Mouse (Mus musculus): ENCODE data around the gene Dtx3. TPM values are rescaled to one million over a fixed set of nuclear protein-coding genes. Genes with fewer than 3 reads are reported as not detected.
"Not testable (repeated sequence)": the region's sequence is repeated elsewhere in the genome, so short reads cannot be mapped to it uniquely, and the experiment has no call there.

The Dtx3 gene
- polyA plus RNA-seq, 1 experiment from 2014 or later: 122 TPM

- DNase-seq (ENCODE audit: low spot score): no peak
- Histone ChIP-seq H3K36me3 (no peaks in the 10 kb centered on the region), H3K27me3 (ENCODE audit: low read depth, poor library complexity, severe bottlenecking) (no peaks in the 10 kb centered on the region), H3K9me3 (replicated peaks) (no peaks in the 10 kb centered on the region), H3K4me3 (no peak overlapping the region), H3K27ac (no peak overlapping the region), H3K4me1 (no peaks in the 10 kb centered on the region)
- 95% methylated on average over 7 of the region's 7 CpGs for WGBS
These were observed 42.2 kb downstream of the Dtx3 start for GRCm38 (mm10) chr10:127153323-127153722.

GRCm38 (mm10) chr10:127152556-127152955 is 43.0 kb downstream of the Dtx3 start:
- H3K27me3 ChIP-seq (ENCODE audit: low read depth, poor library complexity, severe bottlenecking); DNase-seq (ENCODE audit: low spot score); H3K27ac ChIP-seq; H3K36me3 ChIP-seq; H3K4me1 ChIP-seq; H3K9me3 ChIP-seq (replicated peaks); H3K4me3 ChIP-seq: not testable (repeated sequence)
- 89% methylated on average over 10 of the region's 10 CpGs for WGBS

- not testable (repeated sequence) for DNase-seq (ENCODE audit: low spot score); H3K9me3 ChIP-seq (replicated peaks); H3K27me3 ChIP-seq (ENCODE audit: low read depth, poor library complexity, severe bottlenecking); H3K4me3 ChIP-seq; H3K27ac ChIP-seq; H3K36me3 ChIP-seq; H3K4me1 ChIP-seq
- WGBS: 88% methylated on average over 3 of the region's 3 CpGs
These were observed 44.3 kb downstream of the Dtx3 start for GRCm38 (mm10) chr10:127151233-127151632.

- Histone ChIP-seq H3K36me3 (no peaks in the 10 kb centered on the region), H3K27ac (no peak overlapping the region), H3K27me3 (ENCODE audit: low read depth, poor library complexity, severe bottlenecking) (no peaks in the 10 kb centered on the region), H3K9me3 (replicated peaks) (no peaks in the 10 kb centered on the region), H3K4me3 (no peak overlapping the region), H3K4me1 (no peaks in the 10 kb centered on the region)
- no peak for DNase-seq (ENCODE audit: low spot score)
- 85% methylated on average over 4 of the region's 4 CpGs for WGBS
These were observed 45.1 kb downstream of the Dtx3 start for GRCm38 (mm10) chr10:127150471-127150872.

GRCm38 (mm10) chr10:127147135-127147534 is 48.4 kb downstream of the Dtx3 start:
- H3K27ac ChIP-seq: no peak overlapping the region
- WGBS: 87% methylated on average over 6 of the region's 6 CpGs
- no peaks in the 10 kb centered on the region for H3K36me3 ChIP-seq
- 0 out of 2 replicates have a peak, but pooled peaks cover 3% of the 10 kb centered on the region for H3K4me1 ChIP-seq
- no peaks in the 10 kb centered on the region for H3K9me3 ChIP-seq (replicated peaks)
- DNase-seq (ENCODE audit: low spot score): no peak
- no peak overlapping the region for H3K4me3 ChIP-seq
- no peaks in the 10 kb centered on the region for H3K27me3 ChIP-seq (ENCODE audit: low read depth, poor library complexity, severe bottlenecking)

GRCm38 (mm10) chr10:127145303-127145702 is 50.2 kb downstream of the Dtx3 start:
- no peak overlapping the region for H3K4me3 ChIP-seq
- DNase-seq (ENCODE audit: low spot score): no peak
- 86% methylated on average over 5 of the region's 5 CpGs for WGBS

GRCm38 (mm10) chr10:127144536-127144935 is 51.0 kb downstream of the Dtx3 start:
- Histone ChIP-seq H3K4me3 (no peak overlapping the region), H3K36me3 (no peaks in the 10 kb centered on the region), H3K27ac (no peak overlapping the region), H3K9me3 (replicated peaks) (no peaks in the 10 kb centered on the region), H3K4me1 (0 out of 2 replicates have a peak, but pooled peaks cover 3% of the 10 kb centered on the region), H3K27me3 (ENCODE audit: low read depth, poor library complexity, severe bottlenecking) (no peaks in the 10 kb centered on the region)
- DNase-seq (ENCODE audit: low spot score): no peak
- 96% methylated on average over 7 of the region's 7 CpGs for WGBS

More at GRCm38 (mm10) chr10:127145303-127145702, 50.2 kb downstream of the Dtx3 start:
- H3K36me3 ChIP-seq: no peaks in the 10 kb centered on the region
- 0 out of 2 replicates have a peak, but pooled peaks cover 3% of the 10 kb centered on the region for H3K4me1 ChIP-seq
- H3K27me3 ChIP-seq (ENCODE audit: low read depth, poor library complexity, severe bottlenecking): no peaks in the 10 kb centered on the region
- H3K27ac ChIP-seq: no peak overlapping the region
- no peaks in the 10 kb centered on the region for H3K9me3 ChIP-seq (replicated peaks)

- Histone ChIP-seq H3K36me3 (no peaks in the 10 kb centered on the region), H3K4me1 (0 out of 2 replicates have a peak, but pooled peaks cover 3% of the 10 kb centered on the region), H3K4me3 (no peak overlapping the region), H3K9me3 (replicated peaks) (no peaks in the 10 kb centered on the region), H3K27me3 (ENCODE audit: low read depth, poor library complexity, severe bottlenecking) (no peaks in the 10 kb centered on the region), H3K27ac (no peak overlapping the region)
- DNase-seq (ENCODE audit: low spot score): no peak
- 88% methylated on average over 8 of the region's 8 CpGs for WGBS
These were observed 52.3 kb downstream of the Dtx3 start for GRCm38 (mm10) chr10:127143228-127143627.

- Histone ChIP-seq H3K9me3 (replicated peaks) (no peaks in the 10 kb centered on the region), H3K4me1 (0 out of 2 replicates have a peak, but pooled peaks cover 3% of the 10 kb centered on the region), H3K36me3 (no peaks in the 10 kb centered on the region), H3K27ac (no peak overlapping the region), H3K4me3 (no peak overlapping the region), H3K27me3 (ENCODE audit: low read depth, poor library complexity, severe bottlenecking) (no peaks in the 10 kb centered on the region)
- no peak for DNase-seq (ENCODE audit: low spot score)
- 87% methylated on average over 8 of the region's 8 CpGs for WGBS
These were observed 54.0 kb downstream of the Dtx3 start for GRCm38 (mm10) chr10:127141500-127141899.

GRCm38 (mm10) chr10:127140971-127141370 is 54.6 kb downstream of the Dtx3 start:
- DNase-seq (ENCODE audit: low spot score): no peak

More at GRCm38 (mm10) chr10:127140971-127141370, 54.6 kb downstream of the Dtx3 start:
- Histone ChIP-seq H3K9me3 (replicated peaks) (no peaks in the 10 kb centered on the region), H3K4me1 (0 out of 2 replicates have a peak, but pooled peaks cover 3% of the 10 kb centered on the region), H3K27me3 (ENCODE audit: low read depth, poor library complexity, severe bottlenecking) (no peaks in the 10 kb centered on the region), H3K4me3 (no peak overlapping the region), H3K36me3 (no peaks in the 10 kb centered on the region), H3K27ac (no peak overlapping the region)
- WGBS: 89% methylated on average over 11 of the region's 11 CpGs

Other genes starting within 250 kb of the Dtx3 start
- gene Ctdsp2, start 217.0 kb downstream of the Dtx3 start, polyA plus RNA-seq (2016; fragmentation: Nextera tagmentation; extraction: Ambion mirVana): 45.9 and 59.0 TPM in 2 replicates
- gene Avil, start 195.0 kb downstream of the Dtx3 start, polyA plus RNA-seq (2016; fragmentation: Nextera tagmentation; extraction: Ambion mirVana): 0.05 and 0.06 TPM in 2 replicates
- gene Tsfm, start 164.9 kb downstream of the Dtx3 start, polyA plus RNA-seq (2016; fragmentation: Nextera tagmentation; extraction: Ambion mirVana): 109 and 114 TPM in 2 replicates
- gene Mettl1, start 154.3 kb downstream of the Dtx3 start, polyA plus RNA-seq (2016; fragmentation: Nextera tagmentation; extraction: Ambion mirVana): 60.2 and 64.6 TPM in 2 replicates
- 0.33 and 0.34 TPM in 2 replicates for gene Eef1akmt3, start 154.2 kb downstream of the Dtx3 start, polyA plus RNA-seq (2016; fragmentation: Nextera tagmentation; extraction: Ambion mirVana)
- gene Cyp27b1, start 147.5 kb downstream of the Dtx3 start, polyA plus RNA-seq (2016; fragmentation: Nextera tagmentation; extraction: Ambion mirVana): 0.11 and 0.24 TPM in 2 replicates
- gene March9, start 135.5 kb downstream of the Dtx3 start, polyA plus RNA-seq (2016; fragmentation: Nextera tagmentation; extraction: Ambion mirVana): 0.33 and 0.79 TPM in 2 replicates
- gene Cdk4, start 132.2 kb downstream of the Dtx3 start, polyA plus RNA-seq (2016; fragmentation: Nextera tagmentation; extraction: Ambion mirVana): 3,142 and 3,162 TPM in 2 replicates
- 169 and 181 TPM in 2 replicates for gene Tspan31, start 125.5 kb downstream of the Dtx3 start, polyA plus RNA-seq (2016; fragmentation: Nextera tagmentation; extraction: Ambion mirVana)
- gene Agap2, start 120.4 kb downstream of the Dtx3 start, polyA plus RNA-seq (2016; fragmentation: Nextera tagmentation; extraction: Ambion mirVana): 0.03 TPM in 1 of 2 replicates, not detected in the other
- 41.3 and 49.7 TPM in 2 replicates for gene Os9, start 74.6 kb downstream of the Dtx3 start, polyA plus RNA-seq (2016; fragmentation: Nextera tagmentation; extraction: Ambion mirVana)
- 2.8 and 3.4 TPM in 2 replicates for gene B4galnt1, start 30.5 kb downstream of the Dtx3 start, polyA plus RNA-seq (2016; fragmentation: Nextera tagmentation; extraction: Ambion mirVana)
- 3.4 and 4.1 TPM in 2 replicates for gene Slc26a10, start 15.1 kb downstream of the Dtx3 start, polyA plus RNA-seq (2016; fragmentation: Nextera tagmentation; extraction: Ambion mirVana)
- gene Arhgef25, start 5.6 kb downstream of the Dtx3 start, polyA plus RNA-seq (2016; fragmentation: Nextera tagmentation; extraction: Ambion mirVana): 25.8 and 36.3 TPM in 2 replicates
- gene Pip4k2c, start 15.9 kb upstream of the Dtx3 start, polyA plus RNA-seq (2016; fragmentation: Nextera tagmentation; extraction: Ambion mirVana): 25.0 and 27.8 TPM in 2 replicates
- 1.4 and 2.2 TPM in 2 replicates for gene Kif5a, start 67.6 kb upstream of the Dtx3 start, polyA plus RNA-seq (2016; fragmentation: Nextera tagmentation; extraction: Ambion mirVana)
- 185 and 194 TPM in 2 replicates for gene Dctn2, start 70.6 kb upstream of the Dtx3 start, polyA plus RNA-seq (2016; fragmentation: Nextera tagmentation; extraction: Ambion mirVana)
- gene Mbd6, start 93.3 kb upstream of the Dtx3 start, polyA plus RNA-seq (2016; fragmentation: Nextera tagmentation; extraction: Ambion mirVana): 16.7 and 18.8 TPM in 2 replicates
- 170 and 205 TPM in 2 replicates for gene Mars, start 116.1 kb upstream of the Dtx3 start, polyA plus RNA-seq (2016; fragmentation: Nextera tagmentation; extraction: Ambion mirVana)
- 5.5 and 5.9 TPM in 2 replicates for gene Arhgap9, start 126.2 kb upstream of the Dtx3 start, polyA plus RNA-seq (2016; fragmentation: Nextera tagmentation; extraction: Ambion mirVana)
- gene Gli1, start 146.2 kb upstream of the Dtx3 start, polyA plus RNA-seq (2016; fragmentation: Nextera tagmentation; extraction: Ambion mirVana): 10.9 and 11.7 TPM in 2 replicates
- gene Inhbe, start 158.7 kb upstream of the Dtx3 start, polyA plus RNA-seq (2016; fragmentation: Nextera tagmentation; extraction: Ambion mirVana): 0.13 TPM in 1 of 2 replicates, not detected in the other
- gene Inhbc, start 174.7 kb upstream of the Dtx3 start, polyA plus RNA-seq (2016; fragmentation: Nextera tagmentation; extraction: Ambion mirVana): 0.10 and 0.23 TPM in 2 replicates
- gene R3hdm2, start 184.6 kb upstream of the Dtx3 start, polyA plus RNA-seq (2016; fragmentation: Nextera tagmentation; extraction: Ambion mirVana): 35.0 and 39.5 TPM in 2 replicates

Measured in limb, embryonic 10.5 days (tissue).